Mouse (Mus musculus): ENCODE measurements at regions not wholly inside any gene's neighbourhood (a gene's known extent, or its start where the extent isn't known, plus 50 kb on each side); places are given as distances from the start of the nearest gene placed in this dataset.
"Not testable (repeated sequence)": the region's sequence is repeated elsewhere in the genome, so short reads cannot be mapped to it uniquely, and the experiment has no call there.

DNA sequence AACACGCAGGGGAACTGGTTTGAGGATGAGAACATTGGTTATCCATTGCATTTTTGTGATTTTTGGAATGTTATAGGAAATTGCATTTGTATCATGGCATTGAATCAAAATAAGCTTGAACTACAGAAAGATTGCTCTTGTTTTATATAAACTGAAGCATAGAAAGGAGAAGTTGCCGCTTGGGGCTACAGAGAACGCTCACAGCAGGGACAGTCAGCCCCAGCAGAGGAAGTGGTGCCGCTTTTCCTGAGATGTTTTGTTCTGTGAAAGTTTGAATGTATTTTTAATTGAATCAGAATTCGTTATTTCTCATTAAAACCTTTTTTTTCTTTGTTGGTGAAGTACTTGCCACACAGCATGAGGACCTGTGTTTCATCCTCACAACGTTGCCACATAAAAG, 139.6 kb upstream of the 1700056E22Rik start:
- Histone ChIP-seq H3K4me3 (replicated peaks; ENCODE audit: low read length) (no peak overlapping the region), H3K27me3 (replicated peaks; ENCODE audit: control insufficient read depth, insufficient read depth, low read length) (no peaks in the 10 kb centered on the region), H3K4me2 (ENCODE audit: low read length) (no peak overlapping the region), H3K9ac (replicated peaks; ENCODE audit: low read depth, low read length) (no peak overlapping the region), H3K4me1 (replicated peaks; ENCODE audit: control insufficient read depth, insufficient read depth, low read length) (peaks cover 3% of the 10 kb centered on the region; the same call in 1 of the 2 replicates), H3K27ac (ENCODE audit: low read length) (no peak overlapping the region), H3K36me3 (ENCODE audit: control insufficient read depth, insufficient read depth) (no peaks in the 10 kb centered on the region), H3K9me3 (ENCODE audit: control insufficient read depth, low read length) (no peaks in the 10 kb centered on the region)
- WGBS = 62% methylated on average over 6 of the region's 6 CpGs
- ATAC-seq = no peak

DNA sequence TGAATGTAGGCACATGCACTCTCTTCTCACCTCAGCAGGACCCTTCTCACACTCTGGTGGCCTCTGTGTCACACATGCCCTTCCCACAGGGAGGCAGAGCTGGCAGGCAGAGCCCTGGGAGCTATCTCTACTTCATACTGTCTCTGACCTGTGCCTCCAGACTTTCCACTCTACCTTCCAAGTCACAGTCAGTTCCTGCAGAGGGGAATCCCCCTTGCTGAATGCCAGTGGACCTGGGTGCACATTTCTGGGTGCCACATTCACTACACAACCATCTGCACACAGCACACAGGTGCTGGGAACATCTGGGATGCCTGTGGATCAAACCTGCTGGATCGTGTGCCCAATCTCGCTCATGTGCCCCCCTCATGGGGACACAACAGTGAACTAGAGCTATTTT, 138.9 kb upstream of the 1700056E22Rik start:
- Histone ChIP-seq H3K4me1 (replicated peaks; ENCODE audit: control insufficient read depth, insufficient read depth, low read length) (peaks cover 3% of the 10 kb centered on the region; the same call in 1 of the 2 replicates), H3K9me3 (ENCODE audit: control insufficient read depth, low read length) (no peaks in the 10 kb centered on the region), H3K4me2 (ENCODE audit: low read length) (no peak overlapping the region), H3K4me3 (replicated peaks; ENCODE audit: low read length) (no peak overlapping the region), H3K36me3 (ENCODE audit: control insufficient read depth, insufficient read depth) (no peaks in the 10 kb centered on the region), H3K9ac (replicated peaks; ENCODE audit: low read depth, low read length) (no peak overlapping the region), H3K27ac (ENCODE audit: low read length) (no peak overlapping the region), H3K27me3 (replicated peaks; ENCODE audit: control insufficient read depth, insufficient read depth, low read length) (no peaks in the 10 kb centered on the region)
- 87% methylated on average over 2 of the region's 2 CpGs for WGBS
- ATAC-seq = no peak

DNA sequence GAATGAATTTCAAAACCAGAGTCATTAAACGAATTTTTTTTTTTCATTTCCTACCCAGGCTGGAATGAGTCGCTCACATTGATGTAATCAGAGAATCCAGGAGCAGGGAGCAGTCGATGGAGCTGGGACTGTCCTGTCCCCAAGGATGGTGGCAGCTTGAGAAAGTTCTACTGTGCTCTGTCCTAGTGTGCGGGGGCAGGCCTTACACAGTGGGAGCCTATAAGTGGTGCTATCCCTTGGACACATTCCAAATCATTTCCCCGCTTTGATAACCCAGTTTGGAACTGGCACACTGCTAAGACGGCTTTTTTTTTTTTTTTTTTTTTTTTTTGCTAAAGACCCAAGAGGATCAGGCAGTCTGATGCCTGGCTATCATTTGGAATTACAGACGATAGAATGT, 137.5 kb upstream of the 1700056E22Rik start:
- no peaks in the 10 kb centered on the region for H3K9me3 ChIP-seq (ENCODE audit: control insufficient read depth, low read length)
- H3K27me3 ChIP-seq (replicated peaks; ENCODE audit: control insufficient read depth, insufficient read depth, low read length) = no peaks in the 10 kb centered on the region
- peaks cover 3% of the 10 kb centered on the region; the same call in 1 of the 2 replicates for H3K4me1 ChIP-seq (replicated peaks; ENCODE audit: control insufficient read depth, insufficient read depth, low read length)
- no peak overlapping the region for H3K27ac ChIP-seq (ENCODE audit: low read length)
- 53% methylated on average over 7 of the region's 7 CpGs for WGBS
- no peaks in the 10 kb centered on the region for H3K36me3 ChIP-seq (ENCODE audit: control insufficient read depth, insufficient read depth)
- H3K4me2 ChIP-seq (ENCODE audit: low read length) = no peak overlapping the region
- ATAC-seq = no peak
- H3K4me3 ChIP-seq (replicated peaks; ENCODE audit: low read length) = no peak overlapping the region
- H3K9ac ChIP-seq (replicated peaks; ENCODE audit: low read depth, low read length) = no peak overlapping the region

DNA sequence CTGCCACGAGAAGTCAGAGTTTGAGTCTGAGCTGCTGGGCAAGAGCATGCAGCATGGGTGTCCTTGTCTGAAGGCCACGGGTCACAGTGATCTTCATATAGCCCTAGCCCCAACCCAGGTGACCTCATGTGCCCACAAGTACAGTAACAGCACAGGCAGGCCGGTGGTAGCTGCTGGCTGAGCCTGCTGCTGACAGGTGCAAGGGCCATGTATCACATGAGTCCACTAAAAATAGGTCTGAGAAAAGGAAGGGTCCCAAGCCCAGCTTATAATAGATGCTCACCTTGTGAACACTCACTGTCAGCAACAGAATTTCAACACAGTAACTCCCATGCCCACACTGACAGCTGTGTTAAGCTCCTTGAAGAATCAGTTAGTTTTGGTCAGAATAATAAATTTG, 136.8 kb upstream of the 1700056E22Rik start:
- Histone ChIP-seq H3K9me3 (ENCODE audit: control insufficient read depth, low read length) (no peaks in the 10 kb centered on the region), H3K4me2 (ENCODE audit: low read length) (no peak overlapping the region), H3K9ac (replicated peaks; ENCODE audit: low read depth, low read length) (no peak overlapping the region), H3K4me1 (replicated peaks; ENCODE audit: control insufficient read depth, insufficient read depth, low read length) (peaks cover 3% of the 10 kb centered on the region; the same call in 1 of the 2 replicates), H3K27ac (ENCODE audit: low read length) (no peak overlapping the region), H3K36me3 (ENCODE audit: control insufficient read depth, insufficient read depth) (no peaks in the 10 kb centered on the region), H3K27me3 (replicated peaks; ENCODE audit: control insufficient read depth, insufficient read depth, low read length) (no peaks in the 10 kb centered on the region), H3K4me3 (replicated peaks; ENCODE audit: low read length) (no peak overlapping the region)
- no peak for ATAC-seq
- WGBS = 90% methylated on average over 3 of the region's 3 CpGs

- no peaks in the 10 kb centered on the region for H3K27me3 ChIP-seq (replicated peaks; ENCODE audit: control insufficient read depth, insufficient read depth, low read length)
- peaks cover 3% of the 10 kb centered on the region; the same call in 1 of the 2 replicates for H3K4me1 ChIP-seq (replicated peaks; ENCODE audit: control insufficient read depth, insufficient read depth, low read length)
- no peak overlapping the region for H3K27ac ChIP-seq (ENCODE audit: low read length)
- no peaks in the 10 kb centered on the region for H3K36me3 ChIP-seq (ENCODE audit: control insufficient read depth, insufficient read depth)
- WGBS = 69% methylated on average over 1 of the region's 1 CpGs
- no peaks in the 10 kb centered on the region for H3K9me3 ChIP-seq (ENCODE audit: control insufficient read depth, low read length)
- no peak overlapping the region for H3K9ac ChIP-seq (replicated peaks; ENCODE audit: low read depth, low read length)
- no peak for ATAC-seq
- H3K4me2 ChIP-seq (ENCODE audit: low read length) = no peak overlapping the region
- no peak overlapping the region for H3K4me3 ChIP-seq (replicated peaks; ENCODE audit: low read length)
Observed at GRCm38 (mm10) chr1:184169967-184170366, 135.9 kb upstream of the 1700056E22Rik start.

DNA sequence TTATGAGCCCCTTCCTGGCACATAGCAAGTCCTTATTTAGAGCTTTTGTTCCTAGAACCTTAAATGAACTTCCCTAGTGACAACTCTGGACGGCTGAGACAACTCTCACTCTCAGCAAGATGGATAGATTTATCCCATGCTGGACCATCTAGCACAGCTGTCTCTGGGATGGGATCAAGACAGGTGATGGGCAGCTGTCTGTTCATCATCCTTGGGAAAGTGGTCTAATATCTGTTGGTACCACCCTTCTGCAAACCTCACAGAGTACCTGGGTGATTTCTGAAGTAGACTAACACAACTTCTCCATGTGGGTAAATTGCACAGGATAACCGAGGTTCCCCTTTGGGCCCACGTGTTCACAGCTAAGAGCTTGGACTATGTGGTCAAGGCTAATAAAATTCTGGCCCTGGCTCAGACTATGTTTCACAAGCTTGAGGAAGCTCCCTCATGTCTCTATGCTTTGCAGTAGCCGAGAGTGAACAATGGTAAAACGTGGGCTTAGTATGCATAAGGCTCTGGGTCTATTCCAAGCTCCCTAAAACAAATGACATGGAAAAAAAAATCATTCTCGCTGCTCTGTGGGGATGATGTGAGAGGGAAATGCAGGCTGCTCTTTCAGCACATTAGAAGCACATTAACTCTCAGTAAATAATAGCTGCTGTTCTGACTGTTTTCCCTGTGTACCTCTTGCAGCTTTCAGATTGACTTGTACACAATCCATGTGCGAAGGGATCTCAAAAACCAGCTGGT, 135.1 kb upstream of the 1700056E22Rik start:
- ATAC-seq = no peak
- Histone ChIP-seq H3K4me3 (replicated peaks; ENCODE audit: low read length) (no peak overlapping the region), H3K9me3 (ENCODE audit: control insufficient read depth, low read length) (no peaks in the 10 kb centered on the region)

DNA sequence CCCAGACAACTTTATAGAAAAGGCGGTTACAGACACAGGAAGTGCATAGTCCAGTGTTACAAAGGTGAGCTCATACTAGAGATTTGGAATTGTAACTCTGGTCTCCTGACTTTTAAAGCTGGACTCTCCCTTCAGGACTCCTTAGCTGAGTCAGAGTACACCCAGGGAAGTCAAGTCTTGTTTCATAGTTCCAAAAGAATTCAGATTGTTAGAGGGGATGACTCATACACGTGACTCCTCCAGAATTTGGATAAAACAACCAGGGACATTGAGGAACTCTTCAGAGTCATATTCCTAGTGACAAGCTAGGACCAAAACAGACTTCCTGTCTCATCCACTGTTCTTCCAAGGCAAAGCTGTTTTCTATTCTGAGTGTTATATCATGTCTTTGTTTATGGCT, 132.8 kb upstream of the 1700056E22Rik start:
- no peaks in the 10 kb centered on the region for H3K27me3 ChIP-seq (replicated peaks; ENCODE audit: control insufficient read depth, insufficient read depth, low read length)
- H3K4me2 ChIP-seq (ENCODE audit: low read length) = no peak overlapping the region
- no peaks in the 10 kb centered on the region for H3K9me3 ChIP-seq (ENCODE audit: control insufficient read depth, low read length)
- no peak for ATAC-seq
- no peak overlapping the region for H3K9ac ChIP-seq (replicated peaks; ENCODE audit: low read depth, low read length)
- H3K4me1 ChIP-seq (replicated peaks; ENCODE audit: control insufficient read depth, insufficient read depth, low read length) = peaks cover 3% of the 10 kb centered on the region; the same call in 1 of the 2 replicates
- H3K36me3 ChIP-seq (ENCODE audit: control insufficient read depth, insufficient read depth) = no peaks in the 10 kb centered on the region
- H3K4me3 ChIP-seq (replicated peaks; ENCODE audit: low read length) = no peak overlapping the region
- no peak overlapping the region for H3K27ac ChIP-seq (ENCODE audit: low read length)
- 85% methylated on average over 2 of the region's 2 CpGs for WGBS

More for the DNA sequence above, 135.1 kb upstream of the 1700056E22Rik start:
- 51% methylated on average over 7 of the region's 7 CpGs for WGBS
- Histone ChIP-seq H3K9ac (replicated peaks; ENCODE audit: low read depth, low read length) (no peak overlapping the region), H3K36me3 (ENCODE audit: control insufficient read depth, insufficient read depth) (no peaks in the 10 kb centered on the region), H3K4me1 (replicated peaks; ENCODE audit: control insufficient read depth, insufficient read depth, low read length) (peaks cover 3% of the 10 kb centered on the region; the same call in 1 of the 2 replicates), H3K27ac (ENCODE audit: low read length) (no peak overlapping the region), H3K4me2 (ENCODE audit: low read length) (no peak overlapping the region), H3K27me3 (replicated peaks; ENCODE audit: control insufficient read depth, insufficient read depth, low read length) (no peaks in the 10 kb centered on the region)

DNA sequence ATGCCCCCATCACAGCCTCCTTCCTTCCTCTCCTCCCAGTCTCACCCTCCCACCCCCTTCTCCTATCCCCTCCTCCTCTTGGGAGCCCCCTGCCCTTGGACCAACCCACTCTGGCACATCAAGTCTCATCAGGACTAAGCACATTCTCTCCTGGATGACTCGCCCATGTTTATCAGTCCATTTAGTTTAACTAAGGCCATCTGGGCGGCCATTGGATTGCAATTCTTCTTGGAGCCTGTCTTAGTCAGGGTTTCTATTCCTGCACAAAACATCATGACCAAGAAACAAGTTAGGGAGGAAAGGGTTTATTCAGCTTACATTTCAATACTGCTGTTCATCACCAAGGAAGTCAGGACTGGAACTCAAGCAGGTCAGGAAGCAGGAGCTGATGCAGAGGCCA, 128.4 kb upstream of the 1700056E22Rik start:
- not testable (repeated sequence) for H3K9me3 ChIP-seq (ENCODE audit: control insufficient read depth, low read length); ATAC-seq; H3K27ac ChIP-seq (ENCODE audit: low read length); H3K36me3 ChIP-seq (ENCODE audit: control insufficient read depth, insufficient read depth); H3K4me1 ChIP-seq (replicated peaks; ENCODE audit: control insufficient read depth, insufficient read depth, low read length); H3K9ac ChIP-seq (replicated peaks; ENCODE audit: low read depth, low read length); H3K27me3 ChIP-seq (replicated peaks; ENCODE audit: control insufficient read depth, insufficient read depth, low read length); H3K4me2 ChIP-seq (ENCODE audit: low read length); H3K4me3 ChIP-seq (replicated peaks; ENCODE audit: low read length)
- 78% methylated on average over 2 of the region's 2 CpGs for WGBS

DNA sequence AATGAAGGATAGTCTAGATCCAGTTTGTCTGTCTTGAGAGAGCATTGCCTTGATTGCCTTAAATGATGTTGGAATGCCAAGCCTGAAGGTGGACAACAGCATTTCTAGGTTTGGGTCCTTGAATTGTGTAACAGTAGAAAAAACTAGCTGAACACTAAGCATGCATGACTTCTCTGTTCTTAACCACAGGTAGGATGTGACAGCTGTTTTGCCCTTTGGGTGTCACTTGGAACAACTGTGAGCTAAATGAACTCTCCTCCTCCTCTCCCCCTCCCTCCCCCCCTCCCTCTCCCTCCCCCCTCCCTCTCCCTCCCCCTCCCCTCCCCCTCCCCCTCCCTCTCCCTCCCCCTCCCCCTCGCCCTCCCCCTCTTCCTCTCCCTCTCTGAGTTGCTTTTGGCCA, 113.6 kb upstream of the 1700056E22Rik start:
- no peak overlapping the region for H3K9ac ChIP-seq (replicated peaks; ENCODE audit: low read depth, low read length)
- no CpG with 5 or more reads among the region's 1 CpGs for WGBS
- H3K27ac ChIP-seq (ENCODE audit: low read length) = no peak overlapping the region
- no peak overlapping the region for H3K4me2 ChIP-seq (ENCODE audit: low read length)
- H3K9me3 ChIP-seq (ENCODE audit: control insufficient read depth, low read length) = no peaks in the 10 kb centered on the region
- H3K4me3 ChIP-seq (replicated peaks; ENCODE audit: low read length) = no peak overlapping the region
- no peak for ATAC-seq
- H3K36me3 ChIP-seq (ENCODE audit: control insufficient read depth, insufficient read depth) = no peaks in the 10 kb centered on the region
- no peaks in the 10 kb centered on the region for H3K4me1 ChIP-seq (replicated peaks; ENCODE audit: control insufficient read depth, insufficient read depth, low read length)
- no peaks in the 10 kb centered on the region for H3K27me3 ChIP-seq (replicated peaks; ENCODE audit: control insufficient read depth, insufficient read depth, low read length)
